Mouse (Mus musculus): ENCODE data around the gene Hspa12b. TPM values are rescaled to one million over a fixed set of nuclear protein-coding genes. Genes with fewer than 3 reads are reported as not detected.

The Hspa12b gene
- polyA plus RNA-seq, 1 experiment: 3.3 TPM

- Histone ChIP-seq H3K4me2 (ENCODE audit: low read depth) (no peak overlapping the region), H3K4me3 (no peak overlapping the region), H3K27me3 (ENCODE audit: control insufficient read depth, insufficient read depth, insufficient read length) (no peaks in the 10 kb centered on the region), H3K79me2 (ENCODE audit: control insufficient read depth, insufficient read depth) (no peaks in the 10 kb centered on the region), H3ac (ENCODE audit: control insufficient read depth, insufficient read length) (no peak overlapping the region), H3K36me3 (ENCODE audit: control insufficient read depth, insufficient read depth) (no peaks in the 10 kb centered on the region)
- TF ChIP-seq E2F4 (IDR thresholded peaks at IDR 0.05; ENCODE audit: insufficient read depth) (no peak), TCF3 (IDR thresholded peaks at IDR 0.05; ENCODE audit: insufficient read length, low read depth) (no peak), CEBPB (IDR thresholded peaks at IDR 0.05; ENCODE audit: insufficient read depth, poor library complexity, severe bottlenecking) (no peak), POLR2AphosphoS2 (IDR thresholded peaks at IDR 0.05; ENCODE audit: insufficient read length, low read depth) (no peak), POLR2A (IDR thresholded peaks at IDR 0.05; ENCODE audit: insufficient read length, low read depth) (no peak), SRF (IDR thresholded peaks at IDR 0.05; ENCODE audit: control insufficient read depth, insufficient read length, low read depth) (no peak)
Measured at GRCm38 (mm10) chr2:131132111-131132888, 5.2 kb downstream of the Hspa12b start.

GRCm38 (mm10) chr2:131132930-131133547 is 6.0 kb downstream of the Hspa12b start, which contains the start of gene Gm11037:
Gene Gm11037 (plus strand): TSS chr2:131133497.
- Histone ChIP-seq H3K79me2 (ENCODE audit: control insufficient read depth, insufficient read depth) (no peaks in the 10 kb centered on the region), H3K4me2 (ENCODE audit: low read depth) (no peak within 1 kb of the TSS), H3K27me3 (ENCODE audit: control insufficient read depth, insufficient read depth, insufficient read length) (no peaks in the 10 kb centered on the region), H3K4me3 (no peak within 1 kb of the TSS), H3K36me3 (ENCODE audit: control insufficient read depth, insufficient read depth) (no peaks in the 10 kb centered on the region), H3ac (ENCODE audit: control insufficient read depth, insufficient read length) (no peak within 1 kb of the TSS)
- no peak for TF ChIP-seq REST (IDR thresholded peaks at IDR 0.05; ENCODE audit: insufficient read depth, insufficient read length)
- no peak for TF ChIP-seq POLR2AphosphoS2 (IDR thresholded peaks at IDR 0.05; ENCODE audit: insufficient read length, low read depth)
- no peak for TF ChIP-seq MYOG (IDR thresholded peaks at IDR 0.05; ENCODE audit: control insufficient read depth in 1 of 3, insufficient read depth in 1 of 3, insufficient read length in 2 of 3, low read depth in 2 of 3)
- no peak for TF ChIP-seq MYOD1 (IDR thresholded peaks at IDR 0.05; ENCODE audit: control insufficient read depth in 1 of 3, insufficient read length in 2 of 3, low read depth in 2 of 3)
- TF ChIP-seq TCF12 (IDR thresholded peaks at IDR 0.05; ENCODE audit: insufficient read depth, poor library complexity, severe bottlenecking): no peak
- TF ChIP-seq CEBPB (IDR thresholded peaks at IDR 0.05; ENCODE audit: insufficient read depth, poor library complexity, severe bottlenecking): no peak
- no peak for TF ChIP-seq POLR2A (IDR thresholded peaks at IDR 0.05; ENCODE audit: insufficient read length, low read depth)
- TF ChIP-seq SRF (IDR thresholded peaks at IDR 0.05; ENCODE audit: control insufficient read depth, insufficient read length, low read depth): no peak
- TF ChIP-seq USF1 (IDR thresholded peaks at IDR 0.05; ENCODE audit: low read depth): no peak
- TF ChIP-seq TCF3 (IDR thresholded peaks at IDR 0.05; ENCODE audit: insufficient read length, low read depth): no peak
- TF ChIP-seq E2F4 (IDR thresholded peaks at IDR 0.05; ENCODE audit: insufficient read depth): no peak
- no peak for TF ChIP-seq MAX (IDR thresholded peaks at IDR 0.05; ENCODE audit: low read depth)

- H3ac ChIP-seq (ENCODE audit: control insufficient read depth, insufficient read length): no peak overlapping the region
- H3K79me2 ChIP-seq (ENCODE audit: control insufficient read depth, insufficient read depth): no peaks in the 10 kb centered on the region
- H3K4me3 ChIP-seq: no peak overlapping the region
- no peak for TF ChIP-seq CEBPB (IDR thresholded peaks at IDR 0.05; ENCODE audit: insufficient read depth, poor library complexity, severe bottlenecking)
- no peak for TF ChIP-seq E2F4 (IDR thresholded peaks at IDR 0.05; ENCODE audit: insufficient read depth)
- no peak for TF ChIP-seq USF1 (IDR thresholded peaks at IDR 0.05; ENCODE audit: low read depth)
- no peak for TF ChIP-seq TCF3 (IDR thresholded peaks at IDR 0.05; ENCODE audit: insufficient read length, low read depth)
- TF ChIP-seq TCF12 (IDR thresholded peaks at IDR 0.05; ENCODE audit: insufficient read depth, poor library complexity, severe bottlenecking): no peak
- no peak for TF ChIP-seq MYOD1 (IDR thresholded peaks at IDR 0.05; ENCODE audit: control insufficient read depth in 1 of 3, insufficient read length in 2 of 3, low read depth in 2 of 3)
- TF ChIP-seq MYOG (IDR thresholded peaks at IDR 0.05; ENCODE audit: control insufficient read depth in 1 of 3, insufficient read depth in 1 of 3, insufficient read length in 2 of 3, low read depth in 2 of 3): no peak
- TF ChIP-seq REST (IDR thresholded peaks at IDR 0.05; ENCODE audit: insufficient read depth, insufficient read length): no peak
- TF ChIP-seq MAX (IDR thresholded peaks at IDR 0.05; ENCODE audit: low read depth): no peak
- no peak for TF ChIP-seq POLR2AphosphoS2 (IDR thresholded peaks at IDR 0.05; ENCODE audit: insufficient read length, low read depth)
- no peak for TF ChIP-seq SRF (IDR thresholded peaks at IDR 0.05; ENCODE audit: control insufficient read depth, insufficient read length, low read depth)
- no peak for TF ChIP-seq POLR2A (IDR thresholded peaks at IDR 0.05; ENCODE audit: insufficient read length, low read depth)
- no peaks in the 10 kb centered on the region for H3K27me3 ChIP-seq (ENCODE audit: control insufficient read depth, insufficient read depth, insufficient read length)
- H3K4me2 ChIP-seq (ENCODE audit: low read depth): no peak overlapping the region
- no peaks in the 10 kb centered on the region for H3K36me3 ChIP-seq (ENCODE audit: control insufficient read depth, insufficient read depth)
Measured at GRCm38 (mm10) chr2:131134381-131134780, 7.3 kb downstream of the Hspa12b start.

GRCm38 (mm10) chr2:131134826-131135400 is 7.8 kb downstream of the Hspa12b start:
- no peaks in the 10 kb centered on the region for H3K27me3 ChIP-seq (ENCODE audit: control insufficient read depth, insufficient read depth, insufficient read length)
- no peaks in the 10 kb centered on the region for H3K79me2 ChIP-seq (ENCODE audit: control insufficient read depth, insufficient read depth)
- H3ac ChIP-seq (ENCODE audit: control insufficient read depth, insufficient read length): no peak overlapping the region
- H3K36me3 ChIP-seq (ENCODE audit: control insufficient read depth, insufficient read depth): no peaks in the 10 kb centered on the region
- no peak for TF ChIP-seq REST (IDR thresholded peaks at IDR 0.05; ENCODE audit: insufficient read depth, insufficient read length)
- no peak for TF ChIP-seq POLR2AphosphoS2 (IDR thresholded peaks at IDR 0.05; ENCODE audit: insufficient read length, low read depth)
- no peak for TF ChIP-seq MYOG (IDR thresholded peaks at IDR 0.05; ENCODE audit: control insufficient read depth in 1 of 3, insufficient read depth in 1 of 3, insufficient read length in 2 of 3, low read depth in 2 of 3)
- H3K4me2 ChIP-seq (ENCODE audit: low read depth): no peak overlapping the region
- H3K4me3 ChIP-seq: no peak overlapping the region

Data from myocyte (in vitro differentiated cells).